Mouse (Mus musculus) embryonic fibroblast, embryonic 13.5 days (primary cell): Measurements from ENCODE around the gene Slc29a1. TPM values are rescaled to one million over a fixed set of nuclear protein-coding genes. Genes with fewer than 3 reads are reported as not detected.

ENCODE experiments used
- H3K27ac ChIP-seq: 2 replicates; pipeline ENCODE4 v1.5.1; 2012; ENCODE audit warnings: low read length, control low read depth, inconsistent platforms; ENCODE audit not compliant: insufficient read depth
- H3K4me1 ChIP-seq: 2 replicates; pipeline ENCODE4 v1.6.1; 2011; ENCODE audit warnings: low read length; ENCODE audit not compliant: control insufficient read depth, insufficient read depth
- H3K4me3 ChIP-seq: 2 replicates; pipeline ENCODE4 v1.5.1; 2011; ENCODE audit warnings: mild to moderate bottlenecking, control low read depth, low read length; ENCODE audit not compliant: insufficient read depth
- CTCF ChIP-seq: IDR thresholded peaks from 2 replicates; pipeline ENCODE4 v1.5.1; 2011; ENCODE audit warnings: mild to moderate bottlenecking, control low read depth, low read length, moderate library complexity, borderline replicate concordance; ENCODE audit not compliant: insufficient read depth
- POLR2A ChIP-seq: IDR thresholded peaks from 2 replicates; pipeline ENCODE4 v1.6.1; 2011; ENCODE audit warnings: low read depth, mild to moderate bottlenecking, control low read depth, low read length, moderate library complexity
- polyA plus RNA-seq: library from polyadenylated mRNA; stranded (reverse); fragments of >200 nt; gene quantifications from 2 replicates; pipeline ENCODE4 v1.2.4, GENCODE M21; 2011; ENCODE audit warnings: low read depth; ENCODE audit not compliant: missing spikeins, insufficient read length

The Slc29a1 gene
- polyA plus RNA-seq, 1 experiment: 90.3 TPM

DNA sequence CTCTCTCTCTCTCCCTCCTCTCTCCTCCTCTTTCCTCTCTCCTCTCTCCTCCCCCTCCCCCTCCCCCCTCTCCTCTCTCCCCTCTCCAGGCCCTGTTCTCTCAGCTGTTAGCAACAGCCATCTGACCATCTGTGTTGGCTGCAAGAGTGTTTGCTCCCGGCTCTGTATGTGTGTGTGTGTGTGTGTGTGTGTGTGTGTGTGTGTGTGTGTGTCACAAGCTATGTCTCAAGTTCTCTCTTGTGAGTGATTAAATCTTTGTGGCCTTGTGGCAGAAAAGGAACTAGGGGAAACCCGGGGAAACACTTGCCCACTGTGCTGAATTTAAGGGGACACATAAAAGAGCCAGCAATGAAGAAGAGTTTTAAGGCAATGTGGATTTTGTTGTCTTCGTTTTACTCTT is 1.6 kb downstream of the Slc29a1 start:
- peaks cover 4% of the 10 kb centered on the region; the same call in 1 of the 2 replicates for H3K4me1 ChIP-seq
- no peak overlapping the region for H3K4me3 ChIP-seq
- no peak for TF ChIP-seq POLR2A
- TF ChIP-seq CTCF: no peak
- H3K27ac ChIP-seq: no peak overlapping the region

DNA sequence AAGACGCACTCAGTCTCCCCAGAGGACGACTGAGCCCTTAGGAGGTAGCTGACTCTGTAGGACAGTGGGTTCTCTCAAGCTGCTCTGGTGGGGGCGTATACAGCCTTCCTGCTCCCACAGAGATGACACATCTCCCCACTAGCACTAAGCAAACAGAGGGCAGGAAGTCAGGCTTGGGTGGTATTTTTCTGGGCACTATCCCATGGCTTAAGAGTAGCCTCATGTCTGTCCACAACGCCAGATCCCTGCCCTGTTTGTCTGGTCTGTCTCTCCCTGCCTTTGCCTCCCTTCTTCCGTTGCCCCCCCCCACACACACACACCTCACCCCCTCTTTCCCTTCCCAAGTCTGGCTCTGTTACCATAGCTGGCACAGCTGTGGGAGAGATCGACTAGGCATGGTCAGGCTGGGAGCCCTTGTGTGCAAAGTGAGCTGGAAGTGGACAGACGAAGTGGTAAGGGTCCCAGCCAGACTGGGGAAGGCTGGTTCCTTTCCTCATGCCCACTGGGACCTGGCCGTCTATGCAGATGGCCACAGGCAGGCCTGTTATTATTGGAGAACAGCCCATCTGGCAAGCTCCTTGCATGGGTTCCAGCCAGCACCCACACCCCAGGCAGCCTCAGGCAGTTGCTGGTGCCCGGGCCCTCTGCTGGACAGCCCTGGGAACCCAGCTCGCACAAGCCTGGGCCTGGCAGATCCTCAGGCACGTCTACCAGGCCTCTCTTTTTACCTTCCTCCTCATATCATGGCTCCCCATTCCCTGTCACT is 2.6 kb downstream of the Slc29a1 start:
- peak overlapping the region; percentile 71 for H3K27ac ChIP-seq
- H3K4me1 ChIP-seq: peaks cover 4% of the 10 kb centered on the region; the same call in 1 of the 2 replicates
- no peak overlapping the region for H3K4me3 ChIP-seq
- TF ChIP-seq CTCF (peak; percentile 42; the same call in 1 of the 2 replicates), POLR2A (peak; percentile 17; the same call in 1 of the 2 replicates)

DNA sequence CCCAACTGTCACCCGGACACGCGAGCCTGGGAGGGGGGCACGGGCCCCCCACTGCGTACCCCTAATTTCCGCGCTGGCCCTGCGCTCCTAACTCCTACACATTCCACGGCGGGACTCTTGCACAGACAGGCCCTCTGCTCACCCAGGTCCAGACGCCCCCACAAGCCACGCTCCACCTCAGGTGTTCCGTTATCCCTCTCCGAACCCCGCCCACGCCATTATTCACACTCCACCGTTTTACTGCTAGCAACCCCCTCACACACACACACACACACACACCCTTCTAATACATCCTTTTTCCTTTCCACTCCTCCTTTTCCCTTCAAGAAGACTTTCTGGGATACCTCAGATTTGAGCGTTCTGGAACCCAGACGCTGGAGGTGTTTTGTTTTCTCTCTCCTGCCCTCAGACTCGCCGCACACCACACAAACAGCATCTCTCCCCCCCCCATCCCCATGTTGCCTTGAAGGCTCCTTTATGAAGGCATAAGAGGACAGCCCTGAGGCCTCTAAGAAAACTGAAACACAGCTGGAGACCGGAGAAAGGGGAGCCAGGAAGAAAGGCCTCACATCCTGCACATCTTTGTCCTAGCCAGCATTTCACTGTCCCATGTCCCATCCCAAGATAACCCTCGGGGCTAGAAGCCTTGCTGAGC is 3.5 kb downstream of the Slc29a1 start:
- H3K4me3 ChIP-seq: peak overlapping the region; percentile 41
- H3K27ac ChIP-seq: peak overlapping the region; percentile 37
- TF ChIP-seq CTCF (no peak), POLR2A (no peak)
- peaks cover 4% of the 10 kb centered on the region; the same call in 1 of the 2 replicates for H3K4me1 ChIP-seq

DNA sequence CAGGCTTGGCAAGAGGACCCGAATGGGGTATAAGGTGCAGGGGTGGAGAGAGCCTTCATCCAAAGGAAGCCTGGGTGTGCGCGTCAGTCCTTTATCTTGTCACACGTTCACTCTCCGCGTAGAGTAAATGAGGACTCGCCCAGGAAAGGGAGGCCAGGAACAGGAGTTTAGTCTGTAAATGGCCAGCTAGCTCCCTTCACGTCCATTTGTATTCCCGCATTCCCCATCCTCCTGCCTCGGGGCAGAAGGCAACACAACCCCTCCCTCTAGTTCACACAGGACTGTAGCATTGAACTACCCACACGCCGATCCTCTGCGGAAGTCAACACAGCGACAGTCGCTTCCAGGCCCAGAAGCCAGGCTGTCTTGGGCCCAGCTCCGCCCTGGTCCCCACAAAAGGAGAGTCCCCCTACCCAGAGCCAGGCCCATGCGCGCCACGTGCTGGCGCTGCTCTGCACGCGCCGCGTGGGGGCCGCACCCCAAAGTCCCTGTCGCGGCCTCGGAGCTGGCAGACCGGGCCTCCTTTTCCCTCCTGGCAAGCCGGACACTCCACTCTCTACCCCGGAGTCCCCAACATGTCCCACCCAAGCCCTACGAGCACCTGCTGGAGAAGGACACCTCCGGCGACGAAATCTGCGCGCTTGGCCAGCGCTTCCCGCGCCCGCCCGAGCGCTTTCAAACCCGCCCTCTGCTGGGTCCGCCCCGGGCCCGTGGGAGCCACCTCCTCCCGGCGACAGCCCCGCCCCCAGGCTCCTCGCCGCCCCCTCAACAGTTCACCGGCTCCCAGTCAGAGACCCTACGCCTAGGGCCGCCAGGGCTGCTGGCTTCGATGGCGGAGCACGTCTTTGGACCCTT is 4.3 kb downstream of the Slc29a1 start:
- Histone ChIP-seq H3K27ac (peak overlapping the region; percentile 37), H3K4me1 (peaks cover 4% of the 10 kb centered on the region; the same call in 1 of the 2 replicates), H3K4me3 (peak overlapping the region; percentile 41)
- TF ChIP-seq POLR2A (peak; percentile 57; the same call in 1 of the 2 replicates), CTCF (no peak)

DNA sequence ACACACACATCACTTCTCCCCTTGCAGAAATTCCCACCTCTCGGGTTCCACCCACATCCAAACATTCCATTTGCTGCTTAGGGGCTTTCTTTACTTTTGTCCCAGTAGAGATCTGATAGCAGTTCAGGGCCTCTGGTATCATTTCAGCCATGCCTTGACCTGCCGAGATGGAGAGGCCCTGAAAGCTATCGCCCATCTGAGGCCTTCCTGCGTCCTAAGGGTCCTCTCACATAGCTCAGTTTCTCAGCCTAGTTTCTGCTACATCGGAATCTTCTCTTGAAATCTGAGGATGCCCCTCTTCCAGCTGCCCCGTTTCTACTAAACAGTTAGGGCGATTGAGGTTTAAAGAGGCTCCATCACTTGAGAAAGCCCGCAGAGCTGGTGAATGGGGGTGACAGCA is 5.2 kb downstream of the Slc29a1 start:
- Histone ChIP-seq H3K4me3 (peak overlapping the region; percentile 41), H3K4me1 (peaks cover 4% of the 10 kb centered on the region; the same call in 1 of the 2 replicates), H3K27ac (no peak overlapping the region)
- TF ChIP-seq POLR2A: no peak
- TF ChIP-seq CTCF: no peak

DNA sequence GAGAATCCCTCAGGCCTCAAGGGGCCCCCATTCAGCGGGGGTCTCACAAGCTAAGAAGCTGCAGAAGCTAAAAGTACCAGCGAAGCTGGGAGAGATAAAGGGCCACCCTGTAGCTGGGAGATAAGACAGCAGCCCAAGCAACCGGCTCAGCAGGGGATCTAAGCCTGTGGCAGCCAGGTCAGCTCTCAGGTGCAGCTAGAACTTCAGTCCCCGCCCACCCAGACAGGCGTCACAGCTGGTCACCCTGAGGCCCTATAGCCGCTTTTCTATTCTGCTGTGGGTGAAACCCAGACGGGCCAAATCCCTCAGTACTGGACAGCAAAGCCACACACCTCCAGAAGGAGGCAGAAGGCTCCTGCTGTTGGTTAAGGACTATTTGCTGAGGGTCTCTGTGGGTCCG is 5.9 kb downstream of the Slc29a1 start:
- Histone ChIP-seq H3K4me1 (peaks cover 4% of the 10 kb centered on the region; the same call in 1 of the 2 replicates), H3K27ac (no peak overlapping the region), H3K4me3 (no peak overlapping the region; the same call in 1 of the 2 replicates)
- no peak for TF ChIP-seq CTCF
- TF ChIP-seq POLR2A: no peak

DNA sequence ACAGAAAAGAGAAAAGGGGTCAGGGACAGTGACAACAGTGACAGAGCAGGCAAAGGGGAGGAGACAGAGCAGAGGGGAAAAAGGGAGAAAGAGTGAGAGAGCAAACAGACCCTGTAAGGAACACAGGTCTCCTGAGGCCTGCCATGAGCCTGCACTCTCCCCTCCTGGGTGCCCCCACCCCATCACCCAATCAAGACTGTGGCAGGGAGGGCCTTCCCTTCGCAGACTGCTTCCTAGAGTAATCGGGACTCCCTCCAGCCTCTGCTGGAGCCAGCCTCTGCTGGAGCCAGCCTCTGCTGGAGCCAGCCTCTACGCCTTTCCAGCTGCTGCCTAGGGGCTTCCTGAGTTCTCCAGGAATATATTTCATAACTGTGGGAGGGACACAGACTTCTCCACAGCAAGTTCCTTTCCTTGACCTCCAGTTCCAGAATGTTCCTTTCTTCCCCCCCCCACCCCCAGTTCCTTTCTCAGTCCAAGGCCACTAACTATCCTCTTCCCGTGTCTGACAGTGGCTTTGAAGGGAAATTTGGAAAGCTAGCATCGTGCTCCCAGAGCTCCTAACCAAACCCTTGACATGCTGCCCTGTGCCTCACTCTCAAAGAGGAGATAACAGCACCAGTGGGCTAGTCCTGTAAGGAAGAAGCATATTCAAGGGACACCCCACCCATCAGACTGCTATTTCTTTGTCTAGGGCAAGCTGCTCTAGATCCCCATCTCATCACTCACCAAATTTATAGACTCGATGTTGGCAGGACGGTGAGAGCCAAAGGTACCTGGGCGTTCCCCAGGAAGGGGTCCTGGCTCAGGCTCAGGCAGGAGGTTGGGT is 6.6 kb downstream of the Slc29a1 start:
- Histone ChIP-seq H3K4me1 (peaks cover 4% of the 10 kb centered on the region; the same call in 1 of the 2 replicates), H3K4me3 (no peak overlapping the region), H3K27ac (no peak overlapping the region)
- no peak for TF ChIP-seq CTCF
- TF ChIP-seq POLR2A: no peak

DNA sequence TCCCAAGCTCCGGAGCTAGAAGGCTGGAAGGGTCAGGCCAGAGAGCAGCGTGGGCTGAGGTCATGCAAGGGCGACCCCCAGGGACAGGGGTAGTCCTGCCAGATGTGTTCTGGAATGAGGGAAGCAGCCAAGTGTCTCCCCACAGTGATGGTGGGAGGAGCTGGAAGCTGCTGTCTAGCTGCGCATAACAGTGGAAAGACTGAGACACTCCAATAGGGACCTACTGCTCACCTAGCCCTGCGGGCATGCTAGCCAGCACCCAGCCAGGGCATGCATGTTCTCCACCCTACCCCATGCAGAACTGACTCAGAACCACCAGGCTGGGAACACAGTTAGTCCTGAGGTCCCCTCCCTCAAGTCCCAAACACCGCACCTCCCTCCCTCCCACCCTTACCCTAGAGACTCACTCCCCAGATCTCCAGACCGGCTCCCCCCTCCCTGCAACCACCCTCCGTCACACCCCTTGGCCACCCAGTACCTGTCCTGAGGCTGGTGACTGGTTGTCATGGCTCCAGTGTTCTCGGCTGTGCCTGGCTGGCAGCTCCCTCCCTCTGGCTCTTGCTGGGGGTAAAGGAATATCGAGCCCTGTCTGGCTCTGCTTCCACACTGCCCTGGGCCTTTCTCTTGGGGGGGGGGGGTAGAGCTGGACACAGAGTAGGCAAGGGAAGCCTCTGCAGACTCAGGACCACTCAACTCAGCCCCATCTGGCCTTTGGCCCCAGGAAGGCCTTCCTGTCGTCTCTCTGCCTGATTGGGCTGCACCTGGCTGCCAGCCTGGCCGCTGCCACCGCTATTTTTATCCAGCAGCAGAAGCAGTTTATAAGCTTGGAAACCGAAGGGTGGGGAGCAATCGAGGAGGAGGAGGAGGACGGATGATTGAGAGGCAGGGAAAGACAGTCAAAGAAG is 7.5 kb downstream of the Slc29a1 start:
- H3K4me3 ChIP-seq: no peak overlapping the region
- peaks cover 4% of the 10 kb centered on the region; the same call in 1 of the 2 replicates for H3K4me1 ChIP-seq
- H3K27ac ChIP-seq: no peak overlapping the region

More for the DNA sequence above, 7.5 kb downstream of the Slc29a1 start:
- TF ChIP-seq CTCF (no peak), POLR2A (no peak)
